Mouse (Mus musculus) heart, embryonic 15.5 days (tissue): ENCODE measurements around the gene Ptk7. TPM values are rescaled to one million over a fixed set of nuclear protein-coding genes. Genes with fewer than 3 reads are reported as not detected.

Source experiments
- ATAC-seq: fragments of 200-750 bp; cut with Nextera tagmentation; replicated peaks from 2 replicates; pipeline ENCODE4 v1.8.0; 2017; ENCODE audit warnings: low read depth, moderate TSS enrichment; ENCODE audit not compliant: insufficient number of reproducible peaks, insufficient read depth, low FRiP score
- H3K27ac ChIP-seq: fragments of 300-500 bp; sonication (generic); 2 replicates; pipeline ENCODE4 v1.5.1; 2015; ENCODE audit warnings: mild to moderate bottlenecking, inconsistent platforms
- H3K27me3 ChIP-seq: fragments of 300-500 bp; sonication (generic); 2 replicates; pipeline ENCODE4 v1.6.1; 2015; ENCODE audit warnings: inconsistent platforms
- H3K36me3 ChIP-seq: fragments of 300-500 bp; sonication (generic); 2 replicates; pipeline ENCODE4 v1.6.1; 2015; ENCODE audit warnings: mild to moderate bottlenecking, inconsistent platforms
- H3K4me1 ChIP-seq: fragments of 300-500 bp; sonication (generic); replicated peaks from 2 replicates; pipeline ENCODE4 v1.6.1; 2015; ENCODE audit warnings: inconsistent platforms
- H3K4me2 ChIP-seq: fragments of 300-500 bp; sonication (generic); 2 replicates; pipeline ENCODE4 v1.6.1; 2015; ENCODE audit warnings: inconsistent platforms, mild to moderate bottlenecking, moderate library complexity
- H3K4me3 ChIP-seq: fragments of 300-500 bp; sonication (generic); 2 replicates; pipeline ENCODE4 v1.5.1; 2015; ENCODE audit warnings: mild to moderate bottlenecking, inconsistent platforms
- H3K9ac ChIP-seq: fragments of 300-500 bp; sonication (generic); 2 replicates; pipeline ENCODE4 v1.6.1; 2015; ENCODE audit warnings: mild to moderate bottlenecking, inconsistent platforms
- H3K9me3 ChIP-seq: fragments of 300-500 bp; sonication (generic); replicated peaks from 2 replicates; pipeline ENCODE4 v1.6.1; 2016; ENCODE audit warnings: inconsistent platforms
- WGBS: fragments of 180-500 bp; shearing (Covaris S2); methylation state at CpG from one replicate; pipeline ENCODE4 v1.1.7; 2015; ENCODE audit warnings: mixed read lengths; 5-methylcytosine and 5-hydroxymethylcytosine counted together
- polyA plus RNA-seq: library from polyadenylated mRNA; unstranded; fragments of >200 nt; fragmentation: Nextera tagmentation; extraction: Ambion mirVana; gene quantifications from 2 replicates; pipeline ENCODE4 v1.2.1, GENCODE M21; 2015

Ptk7 gene
- polyA plus RNA-seq, 1 experiment from 2014 or later, result 34.1 TPM

DNA sequence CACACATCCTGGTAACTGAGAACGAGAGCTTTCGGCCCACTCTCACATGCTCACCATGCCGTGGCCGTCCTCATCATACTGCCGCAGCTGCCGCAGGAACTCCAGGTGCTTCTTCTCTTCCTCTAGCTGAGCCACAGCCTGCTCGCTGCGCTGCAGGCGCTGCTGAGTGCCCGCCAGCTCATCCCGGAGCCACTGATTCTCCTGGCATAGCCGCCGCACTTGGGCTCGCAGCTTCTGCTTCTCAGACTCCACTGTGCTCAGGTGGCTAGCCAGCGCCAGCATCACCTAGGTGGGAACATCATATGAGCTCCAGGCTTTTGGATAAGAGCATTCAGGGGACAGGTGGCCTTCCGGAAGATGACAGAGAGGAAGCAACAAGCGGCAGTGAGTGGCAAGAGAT lies 12.8 kb upstream of the Ptk7 start:
- Histone ChIP-seq H3K4me2 (no peak overlapping the region), H3K9me3 (no peaks in the 10 kb centered on the region), H3K36me3 (peaks cover 31% of the 10 kb centered on the region), H3K9ac (no peak overlapping the region), H3K27ac (no peak overlapping the region), H3K27me3 (no peaks in the 10 kb centered on the region), H3K4me1 (peaks cover 22% of the 10 kb centered on the region), H3K4me3 (no peak overlapping the region)
- WGBS, result 90% methylated on average over 17 of the region's 17 CpGs
- no peak for ATAC-seq

DNA sequence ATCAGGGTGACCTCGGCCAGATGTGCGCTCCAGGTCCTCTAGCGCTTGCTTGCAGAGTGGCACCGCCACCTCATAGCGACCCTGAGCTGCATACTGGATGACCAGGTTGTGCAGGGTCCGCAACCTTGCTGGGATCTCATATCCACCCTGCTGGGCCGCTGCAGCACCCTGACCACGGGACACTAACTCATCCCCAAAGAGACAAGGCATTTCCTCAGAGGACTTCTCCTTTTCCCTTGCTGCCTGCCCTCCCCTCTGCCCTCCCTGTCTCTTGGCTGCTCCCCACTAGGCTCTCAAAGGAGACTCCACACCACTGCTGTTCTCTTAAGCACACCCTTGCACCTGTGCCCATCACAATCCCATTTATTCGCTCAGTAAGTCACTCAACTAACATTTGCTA lies 10.6 kb upstream of the Ptk7 start:
- WGBS, result 83% methylated on average over 7 of the region's 9 CpGs
- Histone ChIP-seq H3K27me3 (no peaks in the 10 kb centered on the region), H3K4me1 (peaks cover 17% of the 10 kb centered on the region), H3K9me3 (no peaks in the 10 kb centered on the region), H3K9ac (no peak overlapping the region), H3K27ac (no peak overlapping the region), H3K36me3 (peaks cover 31% of the 10 kb centered on the region), H3K4me2 (no peak overlapping the region), H3K4me3 (no peak overlapping the region)
- no peak for ATAC-seq

DNA sequence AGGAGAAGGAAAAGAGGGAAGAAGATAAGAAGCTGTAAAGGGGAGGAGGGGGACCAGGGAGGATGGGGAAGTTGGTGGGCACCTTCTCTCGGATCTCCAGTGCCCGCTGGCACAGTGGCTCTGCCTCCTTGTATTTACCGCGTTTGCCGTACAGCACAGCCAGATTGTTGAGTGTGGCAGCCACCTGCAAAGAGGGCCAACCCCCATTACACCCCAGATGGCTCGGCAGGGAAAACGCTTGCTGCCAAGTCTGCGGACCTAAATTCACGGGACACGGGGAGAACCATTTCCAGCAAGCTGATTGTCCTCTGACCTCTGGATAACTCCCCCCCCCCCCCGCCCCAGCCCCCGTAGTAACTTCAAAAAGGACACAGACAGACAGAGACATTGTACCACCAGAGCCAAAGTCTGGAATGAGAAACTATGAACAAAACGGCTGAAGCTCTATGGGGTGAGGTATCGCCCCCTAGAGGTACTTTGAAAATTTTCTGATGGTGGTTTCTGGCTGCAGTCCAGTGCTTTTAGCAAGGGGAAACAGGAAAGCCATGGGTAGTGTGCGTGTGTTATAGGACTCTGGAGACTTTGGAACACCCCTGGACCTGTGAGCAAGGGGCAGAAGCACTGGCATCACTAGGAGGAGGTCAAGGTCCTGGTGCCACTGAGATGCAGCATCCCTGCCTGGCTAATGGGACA lies 7.7 kb upstream of the Ptk7 start:
- Histone ChIP-seq H3K4me2 (peak overlapping the region; percentile 50), H3K36me3 (peaks cover 32% of the 10 kb centered on the region), H3K27ac (0 out of 2 replicates have a peak overlapping the region, but pooled peaks have one; percentile 2), H3K9me3 (no peaks in the 10 kb centered on the region), H3K9ac (no peak overlapping the region), H3K4me1 (peaks cover 8% of the 10 kb centered on the region), H3K4me3 (no peak overlapping the region; the same call in 1 of the 2 replicates), H3K27me3 (no peaks in the 10 kb centered on the region)
- ATAC-seq, result no peak
- WGBS, result 18% methylated on average over 15 of the region's 15 CpGs

DNA sequence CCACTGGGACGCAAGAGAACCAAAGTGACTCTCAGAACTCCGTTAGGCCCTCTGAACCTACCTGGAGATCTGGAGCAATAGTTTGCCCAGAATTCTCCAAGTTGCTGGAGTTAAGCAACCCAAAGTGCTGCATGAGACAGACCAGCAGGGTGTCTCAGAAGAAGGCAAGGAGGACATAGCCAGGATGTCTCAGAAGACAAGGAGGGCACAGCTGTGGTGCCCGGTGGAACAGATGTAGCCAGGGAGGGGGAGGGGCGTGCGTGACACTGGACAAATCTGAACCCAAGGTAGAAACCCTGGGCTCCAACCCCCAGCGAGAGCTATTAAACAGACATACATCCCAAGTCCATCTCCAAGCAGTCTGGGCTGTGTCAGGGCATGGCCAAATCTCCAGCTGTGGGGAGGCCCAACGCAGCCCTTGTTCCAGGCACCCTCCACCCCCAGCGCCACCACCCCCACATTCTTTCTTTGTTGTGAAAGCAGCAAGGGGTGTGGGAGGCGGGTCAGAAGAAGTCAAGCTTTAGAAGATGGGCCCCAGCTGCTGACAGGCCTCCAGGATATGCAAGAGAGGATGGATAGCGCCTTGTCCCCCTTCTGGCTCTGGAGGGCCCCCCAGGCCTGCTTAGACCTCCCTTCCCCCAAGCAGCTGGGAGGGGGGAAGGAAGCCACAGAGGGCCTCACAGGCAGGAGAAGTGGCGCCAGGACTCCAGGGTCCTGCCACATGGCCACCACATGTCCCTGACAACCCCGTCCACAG lies 559 bp upstream of the Ptk7 start:
- peak overlapping the region; percentile 73 for H3K4me2 ChIP-seq
- ATAC-seq, result peak; percentile 56
- no peaks in the 10 kb centered on the region for H3K9me3 ChIP-seq
- H3K4me1 ChIP-seq, result peaks cover 34% of the 10 kb centered on the region
- 10% methylated on average over 12 of the region's 12 CpGs for WGBS
- H3K27me3 ChIP-seq, result no peaks in the 10 kb centered on the region
- H3K27ac ChIP-seq, result peak overlapping the region; percentile 96
- H3K36me3 ChIP-seq, result peaks cover 14% of the 10 kb centered on the region
- peak overlapping the region; percentile 93 for H3K4me3 ChIP-seq
- peak overlapping the region; percentile 98 for H3K9ac ChIP-seq

DNA sequence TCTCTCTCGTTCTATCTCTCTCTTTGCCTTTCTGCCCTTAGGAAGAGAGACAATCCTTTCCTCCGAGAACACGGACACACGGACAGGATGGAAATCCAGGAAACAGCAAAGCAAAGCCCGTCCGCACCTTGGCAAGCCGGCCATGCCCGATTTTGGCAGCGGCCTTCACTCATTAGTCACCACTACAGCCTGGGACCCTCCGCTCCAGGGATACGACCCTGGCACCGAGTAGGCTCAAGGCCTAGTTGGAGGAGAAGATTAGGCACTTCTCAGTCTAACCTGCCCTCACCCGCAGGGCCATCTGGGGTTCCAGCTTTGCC lies 873 bp downstream of the Ptk7 start:
- 0 out of 2 replicates have a peak, but pooled peaks have one; percentile 7 for ATAC-seq
- peak overlapping the region; percentile 93 for H3K4me3 ChIP-seq
- H3K9me3 ChIP-seq, result no peaks in the 10 kb centered on the region
- H3K27me3 ChIP-seq, result no peaks in the 10 kb centered on the region
- peak overlapping the region; percentile 98 for H3K9ac ChIP-seq
- peak overlapping the region; percentile 96 for H3K27ac ChIP-seq
- H3K36me3 ChIP-seq, result peaks cover 14% of the 10 kb centered on the region; the same call in 1 of the 2 replicates
- 1% methylated on average over 13 of the region's 13 CpGs for WGBS
- peaks cover 49% of the 10 kb centered on the region for H3K4me1 ChIP-seq
- H3K4me2 ChIP-seq, result peak overlapping the region; percentile 73

DNA sequence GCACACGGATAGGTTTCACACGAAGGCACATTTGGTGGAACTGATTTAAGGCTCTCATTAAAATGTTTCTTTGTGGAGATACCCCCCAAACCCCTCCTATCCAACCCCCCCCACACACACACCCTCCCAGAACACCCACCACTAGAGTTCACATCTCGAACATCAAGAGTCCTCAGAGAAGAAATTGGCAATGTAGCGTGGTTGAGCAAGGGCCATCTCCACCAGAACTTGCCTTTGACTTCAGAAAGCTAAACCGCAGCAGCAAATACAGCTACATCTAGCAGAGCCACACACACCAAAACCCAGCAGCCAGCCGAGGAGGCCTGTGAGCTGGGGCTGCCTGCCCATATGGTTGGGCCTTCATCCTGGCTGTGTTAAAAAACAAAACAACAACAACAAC lies 1.9 kb downstream of the Ptk7 start:
- Histone ChIP-seq H3K9me3 (no peaks in the 10 kb centered on the region), H3K27me3 (no peaks in the 10 kb centered on the region), H3K27ac (peak overlapping the region; percentile 96), H3K36me3 (peaks cover 11% of the 10 kb centered on the region; the same call in 1 of the 2 replicates), H3K4me1 (peaks cover 57% of the 10 kb centered on the region), H3K4me3 (peak overlapping the region; percentile 93), H3K9ac (0 out of 2 replicates have a peak overlapping the region, but pooled peaks have one; percentile 17), H3K4me2 (peak overlapping the region; percentile 73)
- no peak for ATAC-seq
- 51% methylated on average over 6 of the region's 6 CpGs for WGBS

DNA sequence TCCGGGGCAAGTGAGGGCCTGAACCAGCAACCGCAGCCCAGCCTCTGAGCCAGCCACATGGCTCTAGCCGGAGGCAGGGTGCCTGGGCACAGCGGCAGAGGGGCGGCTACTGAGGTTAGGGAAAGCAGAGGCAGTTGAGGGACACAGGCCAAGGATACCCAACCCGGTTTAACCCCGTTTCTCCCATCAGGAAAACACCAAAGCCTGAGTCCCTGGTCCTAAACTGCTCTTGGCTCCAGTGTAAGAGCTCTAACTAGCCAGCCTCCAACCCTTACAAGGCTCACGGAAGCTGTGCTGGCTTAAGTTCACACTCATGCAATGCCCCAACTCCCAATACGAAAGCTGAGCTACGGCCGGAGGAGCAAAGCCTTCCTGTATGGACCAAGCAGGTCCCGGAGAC lies 4.7 kb downstream of the Ptk7 start:
- ATAC-seq, result no peak
- 50% methylated on average over 12 of the region's 12 CpGs for WGBS

DNA sequence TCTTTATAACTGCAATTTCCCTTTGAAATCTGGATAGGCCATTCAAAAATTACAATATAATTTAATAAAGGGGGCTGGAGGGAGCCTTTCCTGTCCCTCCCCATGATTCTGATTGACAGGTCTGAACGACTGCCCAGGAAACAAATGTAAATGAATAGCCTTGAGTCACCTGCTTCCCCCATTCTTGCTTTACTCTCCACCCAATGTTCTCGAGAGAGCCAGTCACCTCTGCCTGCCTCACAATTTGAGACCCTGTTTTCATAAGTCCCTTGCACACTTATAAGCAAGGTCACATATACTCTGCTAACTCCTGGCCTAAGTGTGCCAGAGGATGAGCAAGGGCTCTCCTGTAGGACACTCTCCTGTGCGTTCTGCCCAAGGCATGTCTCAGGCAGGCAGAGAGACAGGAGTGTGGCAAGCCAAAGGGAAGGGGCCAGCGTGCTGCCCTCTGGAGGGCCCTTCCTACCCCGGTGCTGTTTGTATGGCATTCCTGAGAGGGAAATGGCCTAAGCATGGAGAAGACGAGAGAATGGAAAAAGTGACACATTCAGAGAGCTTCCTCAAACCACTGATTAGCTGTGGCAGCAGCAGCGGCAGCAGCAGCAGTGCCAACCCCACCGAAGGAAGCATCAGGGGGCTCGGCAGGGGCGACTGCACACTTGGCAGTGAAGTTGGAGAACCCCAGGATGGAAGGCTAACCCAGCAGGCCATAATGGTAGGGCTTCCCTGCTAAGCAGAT lies 5.3 kb downstream of the Ptk7 start:
- H3K4me1 ChIP-seq, result peaks cover 75% of the 10 kb centered on the region
- peak; percentile 47 for ATAC-seq
- peak overlapping the region; percentile 75 for H3K27ac ChIP-seq
- no peaks in the 10 kb centered on the region for H3K9me3 ChIP-seq
- H3K27me3 ChIP-seq, result no peaks in the 10 kb centered on the region
- H3K4me2 ChIP-seq, result peak overlapping the region; percentile 43
- H3K36me3 ChIP-seq, result no peaks in the 10 kb centered on the region
- peak overlapping the region; percentile 23; the same call in 1 of the 2 replicates for H3K9ac ChIP-seq
- no peak overlapping the region for H3K4me3 ChIP-seq
- WGBS, result 14% methylated on average over 10 of the region's 10 CpGs

More for the DNA sequence above, 4.7 kb downstream of the Ptk7 start:
- no peaks in the 10 kb centered on the region for H3K36me3 ChIP-seq
- no peak overlapping the region for H3K4me3 ChIP-seq
- H3K9me3 ChIP-seq, result no peaks in the 10 kb centered on the region
- H3K27me3 ChIP-seq, result no peaks in the 10 kb centered on the region
- H3K4me2 ChIP-seq, result peak overlapping the region; percentile 43
- peaks cover 70% of the 10 kb centered on the region for H3K4me1 ChIP-seq
- H3K9ac ChIP-seq, result peak overlapping the region; percentile 23; the same call in 1 of the 2 replicates
- peak overlapping the region; percentile 75 for H3K27ac ChIP-seq

DNA sequence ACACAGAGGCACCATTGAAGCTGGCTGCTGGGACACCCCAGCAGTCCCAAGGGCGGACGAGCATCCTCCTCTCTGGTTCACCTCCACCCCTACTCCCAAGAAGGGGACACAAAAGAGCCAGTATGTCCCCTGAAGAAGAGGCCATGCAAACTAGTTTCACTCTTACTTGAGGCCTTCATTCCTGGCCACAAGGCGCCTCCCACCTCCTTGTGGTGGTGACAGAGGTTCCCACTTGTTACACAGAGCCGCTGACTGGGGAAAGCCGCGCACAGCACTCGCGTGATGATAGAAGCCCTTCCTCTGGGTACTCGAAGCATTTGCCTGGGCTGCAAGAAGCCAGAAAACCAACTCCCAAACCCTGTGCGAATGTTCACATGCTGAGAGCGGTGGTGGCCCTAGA lies 7.0 kb downstream of the Ptk7 start:
- Histone ChIP-seq H3K36me3 (no peaks in the 10 kb centered on the region), H3K4me3 (no peak overlapping the region), H3K4me2 (no peak overlapping the region; the same call in 1 of the 2 replicates), H3K27ac (peak overlapping the region; percentile 71; the same call in 1 of the 2 replicates), H3K27me3 (no peaks in the 10 kb centered on the region), H3K9me3 (no peaks in the 10 kb centered on the region), H3K4me1 (peaks cover 84% of the 10 kb centered on the region), H3K9ac (no peak overlapping the region)
- WGBS, result 43% methylated on average over 11 of the region's 11 CpGs
- no peak for ATAC-seq

DNA sequence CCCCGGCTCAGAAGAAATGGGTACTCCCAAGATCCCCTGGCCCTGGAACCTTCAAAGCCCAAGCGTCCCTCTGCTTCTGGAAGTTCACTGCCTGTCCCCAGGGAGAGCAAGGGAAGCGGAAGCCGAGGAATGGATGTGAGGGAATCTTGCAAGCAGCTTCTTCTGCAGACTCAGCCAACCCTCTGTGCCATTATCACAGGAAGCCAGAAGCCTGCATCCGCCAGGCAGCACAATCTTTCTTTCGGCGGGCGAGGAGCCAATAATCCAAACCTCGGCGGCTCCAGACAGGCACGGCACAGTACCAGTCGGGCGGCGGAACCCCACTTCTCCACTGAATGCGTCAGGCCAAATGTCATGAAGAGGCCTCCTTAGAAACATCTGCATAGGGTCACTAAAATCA lies 8.0 kb downstream of the Ptk7 start:
- ATAC-seq, result no peak
- H3K9ac ChIP-seq, result peak overlapping the region; percentile 11
- H3K4me3 ChIP-seq, result peak overlapping the region; percentile 12
- H3K36me3 ChIP-seq, result no peaks in the 10 kb centered on the region
- H3K27me3 ChIP-seq, result no peaks in the 10 kb centered on the region
- peaks cover 88% of the 10 kb centered on the region for H3K4me1 ChIP-seq
- H3K9me3 ChIP-seq, result no peaks in the 10 kb centered on the region
- 22% methylated on average over 15 of the region's 15 CpGs for WGBS
- peak overlapping the region; percentile 71 for H3K27ac ChIP-seq
- H3K4me2 ChIP-seq, result peak overlapping the region; percentile 49
